Mouse (Mus musculus): ENCODE data around the gene Trim30c. TPM values are rescaled to one million over a fixed set of nuclear protein-coding genes. Genes with fewer than 3 reads are reported as not detected.

Gene Trim30c
- total RNA-seq (2014; rRNA removed) (not detected in 2 replicates), polyA plus RNA-seq (2015; fragmentation: Nextera tagmentation; extraction: Ambion mirVana) (not detected in 2 replicates)

DNA sequence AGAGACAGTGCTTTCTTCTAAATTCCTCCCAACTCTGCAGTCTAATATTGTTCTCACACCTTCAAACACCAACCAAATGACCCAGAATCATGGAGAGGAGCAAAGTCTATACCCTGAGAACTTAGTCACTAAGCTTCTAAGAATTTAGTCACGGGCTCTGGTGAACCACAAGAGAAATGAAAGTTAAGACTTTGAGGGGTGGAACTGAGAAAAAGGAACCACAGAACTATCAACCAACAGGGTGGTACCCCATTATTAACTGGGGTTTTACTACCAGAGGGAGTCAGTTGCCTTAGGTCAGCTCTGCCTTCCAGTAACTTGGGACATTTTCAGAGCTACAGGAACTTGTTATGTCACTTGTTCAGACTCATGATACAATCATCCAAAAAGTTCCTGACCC, at the start of gene Trim30c:
Gene Trim30c (minus strand): TSS at position 140 of the 400 bp plus-strand sequence.
- Histone ChIP-seq H3K9me3 (ENCODE audit: low read length) (no peaks in the 10 kb centered on the region), H3K9ac (no peak within 1 kb of the TSS), H3K4me1 (ENCODE audit: insufficient read depth) (no peaks in the 10 kb centered on the region), H3K27me3 (ENCODE audit: insufficient read depth, low read length) (no peaks in the 10 kb centered on the region), H3K27ac (ENCODE audit: low read depth, low read length) (no peak within 1 kb of the TSS), H3K36me3 (ENCODE audit: insufficient read depth) (no peaks in the 10 kb centered on the region), H3K4me3 (ENCODE audit: low read depth, low read length) (no peak within 1 kb of the TSS), H3K4me2 (ENCODE audit: low read depth) (no peak within 1 kb of the TSS)
- no peak for DNase-seq
- no peak for ATAC-seq
- TF ChIP-seq CTCF (IDR thresholded peaks at IDR 0.05; ENCODE audit: low read depth) = no peak
- 87% methylated on average over 1 of the region's 1 CpGs for WGBS

DNA sequence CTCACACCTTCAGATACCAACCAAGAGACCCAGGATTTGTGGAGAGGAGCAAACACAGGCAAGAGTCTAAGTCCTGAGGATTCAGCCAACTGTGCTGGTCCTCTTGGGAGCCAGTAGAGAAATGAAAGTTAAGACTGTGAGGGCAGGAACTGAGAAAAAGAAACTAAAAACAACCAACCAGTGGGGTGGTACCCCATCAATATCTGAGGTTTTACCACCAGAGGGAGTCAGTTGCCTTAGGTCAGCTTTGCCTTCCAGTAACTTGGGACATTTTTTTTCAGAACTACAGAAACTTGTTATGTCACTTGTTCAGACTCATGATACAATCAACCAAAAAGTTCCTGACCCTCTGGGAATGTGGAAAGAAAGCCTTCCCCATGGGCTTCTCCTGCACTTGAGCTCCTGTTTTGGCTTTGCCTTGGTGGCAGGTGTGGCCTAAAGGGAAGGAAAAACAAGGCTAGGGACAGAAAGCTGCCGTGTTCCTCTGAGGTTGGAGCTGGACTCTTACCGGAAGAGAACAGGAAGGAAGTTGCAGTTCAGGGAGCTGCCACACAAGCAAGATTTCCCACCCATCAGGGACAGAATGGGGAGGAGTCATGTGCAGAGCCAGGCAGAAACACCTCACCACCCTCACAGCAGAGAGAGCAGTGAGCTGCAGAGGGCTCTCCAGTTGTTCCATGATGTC, 45.5 kb upstream of the Trim30c start:
- Histone ChIP-seq H3K36me3 (ENCODE audit: insufficient read depth) (no peaks in the 10 kb centered on the region), H3K9me3 (ENCODE audit: low read length) (no peaks in the 10 kb centered on the region), H3K4me2 (ENCODE audit: low read depth) (no peak overlapping the region), H3K9ac (no peak overlapping the region), H3K27me3 (ENCODE audit: insufficient read depth, low read length) (no peaks in the 10 kb centered on the region), H3K4me1 (ENCODE audit: insufficient read depth) (no peaks in the 10 kb centered on the region), H3K27ac (ENCODE audit: low read depth, low read length) (no peak overlapping the region), H3K4me3 (ENCODE audit: low read depth, low read length) (no peak overlapping the region)
- no peak for ATAC-seq
- 64% methylated on average over 2 of the region's 2 CpGs for WGBS
- TF ChIP-seq CTCF (IDR thresholded peaks at IDR 0.05; ENCODE audit: low read depth) = peak; percentile 18; the same call in 1 of the 2 replicates
- DNase-seq = no peak

GRCm38 (mm10) chr7:104404460-104404950, 3.9 kb upstream of the Trim30c start:
- Histone ChIP-seq H3K4me1 (ENCODE audit: insufficient read depth) (no peaks in the 10 kb centered on the region), H3K36me3 (ENCODE audit: insufficient read depth) (no peaks in the 10 kb centered on the region), H3K4me2 (ENCODE audit: low read depth) (no peak overlapping the region), H3K4me3 (ENCODE audit: low read depth, low read length) (no peak overlapping the region), H3K27ac (ENCODE audit: low read depth, low read length) (no peak overlapping the region), H3K9me3 (ENCODE audit: low read length) (no peaks in the 10 kb centered on the region), H3K27me3 (ENCODE audit: insufficient read depth, low read length) (no peaks in the 10 kb centered on the region), H3K9ac (no peak overlapping the region)
- no peak for TF ChIP-seq CTCF (IDR thresholded peaks at IDR 0.05; ENCODE audit: low read depth)
- WGBS = 94% methylated on average over 3 of the region's 3 CpGs
- DNase-seq (no peak), ATAC-seq (no peak)

- TF ChIP-seq CTCF (IDR thresholded peaks at IDR 0.05; ENCODE audit: low read depth) = no peak
- DNase-seq = no peak
- ATAC-seq = no peak
- Histone ChIP-seq H3K36me3 (ENCODE audit: insufficient read depth) (no peaks in the 10 kb centered on the region), H3K9me3 (ENCODE audit: low read length) (no peaks in the 10 kb centered on the region), H3K4me1 (ENCODE audit: insufficient read depth) (no peaks in the 10 kb centered on the region), H3K27ac (ENCODE audit: low read depth, low read length) (no peak overlapping the region), H3K27me3 (ENCODE audit: insufficient read depth, low read length) (no peaks in the 10 kb centered on the region), H3K9ac (no peak overlapping the region), H3K4me3 (ENCODE audit: low read depth, low read length) (no peak overlapping the region), H3K4me2 (ENCODE audit: low read depth) (no peak overlapping the region)
Measured at GRCm38 (mm10) chr7:104401140-104401539, 503 bp upstream of the Trim30c start.

DNA sequence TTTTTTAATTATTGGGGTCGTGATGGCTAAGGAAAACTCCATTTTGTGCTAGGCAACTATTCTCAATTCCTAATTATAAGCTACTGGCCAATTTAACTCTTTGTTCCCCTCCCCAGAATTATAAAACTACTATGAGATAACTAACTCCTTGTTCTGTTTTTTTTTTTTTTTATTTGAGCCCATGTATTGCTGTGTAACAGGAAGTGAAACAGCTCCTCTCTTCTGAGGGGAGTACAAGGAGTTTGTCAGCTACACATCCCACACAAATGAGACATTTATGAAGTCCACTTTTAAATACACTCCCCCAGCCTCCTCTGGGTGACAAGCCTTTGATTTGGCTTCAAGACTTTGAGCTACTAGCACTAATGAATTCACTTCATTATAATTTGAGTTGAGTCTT, 2.1 kb downstream of the Trim30c start:
- Histone ChIP-seq H3K9me3 (ENCODE audit: low read length) (no peaks in the 10 kb centered on the region), H3K36me3 (ENCODE audit: insufficient read depth) (no peaks in the 10 kb centered on the region), H3K4me1 (ENCODE audit: insufficient read depth) (no peaks in the 10 kb centered on the region), H3K4me2 (ENCODE audit: low read depth) (no peak overlapping the region), H3K27me3 (ENCODE audit: insufficient read depth, low read length) (no peaks in the 10 kb centered on the region), H3K27ac (ENCODE audit: low read depth, low read length) (no peak overlapping the region), H3K4me3 (ENCODE audit: low read depth, low read length) (no peak overlapping the region), H3K9ac (no peak overlapping the region)
- no peak for TF ChIP-seq CTCF (IDR thresholded peaks at IDR 0.05; ENCODE audit: low read depth)
- WGBS = 35% methylated on average over 1 of the region's 1 CpGs
- ATAC-seq (no peak), DNase-seq (no peak)

DNA sequence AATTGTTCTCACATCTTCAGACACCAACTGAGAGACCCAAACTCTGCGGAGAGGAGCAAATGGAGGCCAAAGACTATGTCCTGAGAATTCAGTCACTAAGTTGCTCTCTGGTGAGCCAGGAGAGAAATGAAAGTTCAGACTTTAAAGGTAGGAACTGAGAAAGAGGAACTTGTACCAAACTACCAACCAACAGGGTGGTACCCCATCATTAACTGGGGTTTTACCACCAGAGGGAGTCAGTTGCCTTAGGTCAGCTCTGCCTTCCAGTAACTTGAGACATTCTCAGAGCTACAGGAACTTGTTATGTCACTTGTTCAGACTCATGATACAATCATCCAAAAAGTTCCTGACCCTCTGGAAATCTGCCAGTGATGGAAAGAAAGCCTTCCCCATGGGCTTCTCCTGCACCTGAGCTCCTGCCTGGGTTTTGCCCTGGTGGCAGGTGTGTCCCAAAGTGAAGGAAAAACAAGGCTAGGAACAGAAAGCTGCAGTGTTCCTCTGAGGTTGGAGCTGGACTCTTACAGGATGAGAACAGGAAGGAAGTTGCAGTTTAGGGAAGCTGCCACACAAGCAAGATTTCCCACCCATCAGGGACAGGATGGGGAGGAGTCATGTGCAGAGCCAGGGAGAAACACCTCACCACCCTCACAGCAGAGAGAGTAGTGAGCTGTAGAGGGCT, 30.8 kb downstream of the Trim30c start, which contains the start of gene Trim30b:
Gene Trim30b (minus strand): TSS at position 149 of the 679 bp plus-strand sequence.
- Histone ChIP-seq H3K4me1 (ENCODE audit: insufficient read depth) (no peaks in the 10 kb centered on the region), H3K27ac (ENCODE audit: low read depth, low read length) (no peak within 1 kb of the TSS), H3K4me2 (ENCODE audit: low read depth) (no peak within 1 kb of the TSS), H3K36me3 (ENCODE audit: insufficient read depth) (no peaks in the 10 kb centered on the region), H3K27me3 (ENCODE audit: insufficient read depth, low read length) (no peaks in the 10 kb centered on the region), H3K9ac (no peak within 1 kb of the TSS), H3K4me3 (ENCODE audit: low read depth, low read length) (no peak within 1 kb of the TSS), H3K9me3 (ENCODE audit: low read length) (no peaks in the 10 kb centered on the region)
- no peak for ATAC-seq
- no peak for TF ChIP-seq CTCF (IDR thresholded peaks at IDR 0.05; ENCODE audit: low read depth)
- WGBS = 59% methylated on average over 1 of the region's 1 CpGs
- no peak for DNase-seq

GRCm38 (mm10) chr7:104366339-104366738, 34.3 kb downstream of the Trim30c start:
- Histone ChIP-seq H3K4me3 (ENCODE audit: low read depth, low read length) (no peak overlapping the region), H3K27me3 (ENCODE audit: insufficient read depth, low read length) (no peaks in the 10 kb centered on the region), H3K4me1 (ENCODE audit: insufficient read depth) (no peaks in the 10 kb centered on the region), H3K36me3 (ENCODE audit: insufficient read depth) (no peaks in the 10 kb centered on the region), H3K9ac (no peak overlapping the region), H3K9me3 (ENCODE audit: low read length) (no peaks in the 10 kb centered on the region), H3K4me2 (ENCODE audit: low read depth) (no peak overlapping the region), H3K27ac (ENCODE audit: low read depth, low read length) (no peak overlapping the region)
- no peak for TF ChIP-seq CTCF (IDR thresholded peaks at IDR 0.05; ENCODE audit: low read depth)
- no peak for DNase-seq
- ATAC-seq = no peak

All from forebrain, postnatal 0 days (tissue).